Mouse (Mus musculus) urinary bladder, postnatal 14 days (tissue): ENCODE data around the gene Ntm.

ENCODE experiments used
- DNase-seq: peaks from one replicate; pipeline ENCODE4 v3.0.0; 2021; ENCODE audit warnings: low spot score

The Ntm gene

GRCm38 (mm10) chr9:29962978-29963377 lies at the start of gene Ntm:
Ntm (minus strand) TSS chr9:29963141.
- DNase-seq = no peak

- no peak for DNase-seq
Measured at GRCm38 (mm10) chr9:30005701-30006100, 42.8 kb upstream of the Ntm start.

- DNase-seq = peak; percentile 75
Measured at GRCm38 (mm10) chr9:30003612-30004011, 40.7 kb upstream of the Ntm start.

GRCm38 (mm10) chr9:29981177-29981915 lies 18.4 kb upstream of the Ntm start:
- no peak for DNase-seq

- DNase-seq = no peak
Measured at GRCm38 (mm10) chr9:29961954-29962867, 730 bp downstream of the Ntm start.

GRCm38 (mm10) chr9:29961512-29961911 lies 1.4 kb downstream of the Ntm start:
- no peak for DNase-seq

- no peak for DNase-seq
Measured at GRCm38 (mm10) chr9:29960741-29961140, 2.2 kb downstream of the Ntm start.

- DNase-seq = no peak
Measured at GRCm38 (mm10) chr9:29960236-29960635, 2.7 kb downstream of the Ntm start.

- DNase-seq = no peak
Measured at GRCm38 (mm10) chr9:29956936-29957335, 6.0 kb downstream of the Ntm start.

- DNase-seq = no peak
Measured at GRCm38 (mm10) chr9:29954031-29954430, 8.9 kb downstream of the Ntm start.

- no peak for DNase-seq
Measured at GRCm38 (mm10) chr9:29949041-29949440, 13.9 kb downstream of the Ntm start.

GRCm38 (mm10) chr9:29943209-29944070 lies 19.5 kb downstream of the Ntm start:
- DNase-seq = no peak

- DNase-seq = no peak
Measured at GRCm38 (mm10) chr9:29942183-29942952, 20.6 kb downstream of the Ntm start.

GRCm38 (mm10) chr9:29939517-29940034 lies 23.4 kb downstream of the Ntm start:
- no peak for DNase-seq

GRCm38 (mm10) chr9:29928796-29929195 lies 34.1 kb downstream of the Ntm start:
- no peak for DNase-seq

- DNase-seq = no peak
Measured at GRCm38 (mm10) chr9:29925382-29925781, 37.6 kb downstream of the Ntm start.

- no peak for DNase-seq
Measured at GRCm38 (mm10) chr9:29898406-29899054, 64.4 kb downstream of the Ntm start.

- no peak for DNase-seq
Measured at GRCm38 (mm10) chr9:29897448-29897847, 65.5 kb downstream of the Ntm start.

GRCm38 (mm10) chr9:29892792-29893191 lies 70.1 kb downstream of the Ntm start:
- no peak for DNase-seq

- DNase-seq = no peak
Measured at GRCm38 (mm10) chr9:29888712-29889111, 74.2 kb downstream of the Ntm start.

GRCm38 (mm10) chr9:29887924-29888323 lies 75.0 kb downstream of the Ntm start:
- no peak for DNase-seq
